Mouse (Mus musculus): ENCODE data around the gene Klf16. TPM values are rescaled to one million over a fixed set of nuclear protein-coding genes. Genes with fewer than 3 reads are reported as not detected.

The Klf16 gene
- total RNA-seq, 2 experiments from 2014 or later: 14.6 to 24.9 TPM

GRCm38 (mm10) chr10:80578131-80578750, 1.1 kb upstream of the Klf16 start:
- ATAC-seq (replicated peaks; ENCODE audit: low FRiP score, low TSS enrichment, poor library complexity, severe bottlenecking): peak; percentile 58

DNA sequence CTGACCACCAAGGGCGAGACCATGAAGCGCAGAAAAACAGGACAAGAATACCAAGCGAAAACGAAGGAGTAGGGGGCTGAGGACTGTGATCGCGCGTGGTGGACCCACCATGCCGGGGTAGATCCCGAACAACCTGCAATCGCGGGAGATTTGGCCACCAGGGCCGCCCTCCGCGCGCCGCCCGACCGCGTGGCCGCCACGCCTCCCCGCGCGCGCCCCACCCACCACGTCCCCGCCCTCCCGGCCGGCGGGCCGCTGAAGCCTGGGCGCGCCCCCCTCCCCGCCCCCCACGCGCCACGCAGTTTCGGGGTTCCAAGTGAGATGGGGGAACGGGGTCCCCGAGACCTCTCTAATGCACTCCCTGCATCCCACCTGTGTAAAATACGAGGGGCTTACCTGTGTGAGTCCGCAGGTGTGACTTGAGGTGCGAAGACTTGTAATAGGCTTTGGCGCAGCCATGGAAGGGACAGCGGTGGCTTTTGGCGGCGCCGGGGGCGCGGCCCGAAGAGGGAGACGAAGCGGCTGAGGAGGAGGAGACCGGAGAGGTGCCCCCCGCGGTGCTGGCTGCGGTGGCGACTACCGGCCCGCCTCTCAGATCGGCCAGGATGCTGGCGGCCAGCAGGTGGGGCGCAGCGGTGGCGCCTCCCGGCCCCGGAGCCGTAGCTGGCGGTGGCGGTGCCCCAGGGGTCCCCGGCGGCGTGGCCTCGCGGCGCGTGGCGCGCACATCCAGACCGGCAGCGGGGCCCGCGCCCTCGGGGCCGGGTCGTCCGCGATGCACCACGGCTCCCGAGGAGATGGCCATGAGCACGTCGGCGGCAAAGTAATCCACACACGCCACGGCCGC, 548 bp downstream of the Klf16 start:
- ATAC-seq (replicated peaks; ENCODE audit: low FRiP score, low TSS enrichment, poor library complexity, severe bottlenecking): no peak

- no peak for ATAC-seq (replicated peaks; ENCODE audit: low FRiP score, low TSS enrichment, poor library complexity, severe bottlenecking)
Measured at GRCm38 (mm10) chr10:80575925-80576324, 1.2 kb downstream of the Klf16 start.

DNA sequence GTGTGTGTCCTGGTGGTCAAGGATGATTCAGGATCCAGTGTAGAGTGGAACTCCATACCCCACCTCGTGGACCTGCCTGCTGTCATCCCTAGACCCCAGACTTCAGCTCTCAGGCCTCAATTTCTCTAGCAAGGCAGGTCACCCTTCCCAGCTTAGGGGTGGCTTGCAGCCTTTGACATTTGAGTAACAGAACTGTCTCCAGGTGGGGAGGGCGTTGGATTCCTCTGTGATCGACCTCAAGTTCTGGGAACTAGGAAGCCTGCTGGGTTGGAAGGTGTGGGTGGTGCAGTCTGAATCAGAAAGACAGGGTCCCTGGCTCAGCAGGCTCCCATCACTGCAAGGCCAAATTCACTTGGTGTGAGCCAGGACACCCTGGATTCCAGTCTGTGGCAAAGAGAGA, 2.2 kb downstream of the Klf16 start:
- ATAC-seq (replicated peaks; ENCODE audit: low FRiP score, low TSS enrichment, poor library complexity, severe bottlenecking): no peak

DNA sequence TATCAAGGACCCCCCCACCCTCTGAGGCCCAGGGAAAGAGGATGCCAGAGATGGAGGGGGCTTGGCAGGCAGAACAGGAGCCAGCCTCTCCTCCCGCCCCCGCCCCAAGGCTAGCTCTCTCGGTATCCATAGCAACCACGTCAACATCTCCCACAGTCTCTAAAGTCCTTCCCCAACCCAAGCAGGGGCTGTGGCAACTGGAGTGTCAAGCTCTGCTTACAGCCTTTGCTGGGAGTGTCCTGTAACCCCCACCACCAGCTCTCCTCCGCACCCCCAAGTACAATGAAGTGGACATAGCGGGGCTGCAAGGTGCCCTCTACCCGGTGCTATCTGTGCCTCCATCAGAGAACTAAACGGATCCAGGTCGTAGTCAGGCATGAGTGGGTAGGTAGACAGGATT, 3.2 kb downstream of the Klf16 start:
- no peak for ATAC-seq (replicated peaks; ENCODE audit: low FRiP score, low TSS enrichment, poor library complexity, severe bottlenecking)

DNA sequence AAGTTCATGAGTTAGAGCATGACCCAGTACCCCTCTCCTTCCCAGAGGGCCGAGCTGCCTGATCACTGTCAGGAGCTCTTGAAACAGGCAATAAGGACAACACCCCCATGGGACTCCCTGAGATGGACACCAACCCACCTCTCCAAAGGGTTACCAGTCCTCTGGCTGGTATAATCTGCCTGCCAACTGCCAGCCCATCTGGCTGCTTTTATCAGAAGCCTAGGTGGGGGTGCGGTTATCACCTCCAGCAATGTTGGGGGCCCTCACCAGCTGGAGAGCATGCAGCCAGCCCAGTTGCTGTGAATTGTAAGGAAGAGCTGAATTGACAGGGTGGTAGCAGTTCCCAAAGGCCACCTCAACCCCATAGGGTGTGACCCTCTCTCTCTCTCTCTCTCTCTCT, 4.6 kb downstream of the Klf16 start:
- ATAC-seq (replicated peaks; ENCODE audit: low FRiP score, low TSS enrichment, poor library complexity, severe bottlenecking): peak; percentile 44

- ATAC-seq (replicated peaks; ENCODE audit: low FRiP score, low TSS enrichment, poor library complexity, severe bottlenecking): peak; percentile 13
Measured at GRCm38 (mm10) chr10:80570871-80571836, 6.0 kb downstream of the Klf16 start.

GRCm38 (mm10) chr10:80570419-80570818, 6.7 kb downstream of the Klf16 start:
- no peak for ATAC-seq (replicated peaks; ENCODE audit: low FRiP score, low TSS enrichment, poor library complexity, severe bottlenecking)

GRCm38 (mm10) chr10:80569664-80570066, 7.5 kb downstream of the Klf16 start:
- peak; percentile 60 for ATAC-seq (replicated peaks; ENCODE audit: low FRiP score, low TSS enrichment, poor library complexity, severe bottlenecking)

GRCm38 (mm10) chr10:80568876-80569275, 8.2 kb downstream of the Klf16 start:
- ATAC-seq (replicated peaks; ENCODE audit: low FRiP score, low TSS enrichment, poor library complexity, severe bottlenecking): no peak

- ATAC-seq (replicated peaks; ENCODE audit: low FRiP score, low TSS enrichment, poor library complexity, severe bottlenecking): peak; percentile 54; the same call in 1 of the 2 replicates
Measured at GRCm38 (mm10) chr10:80566375-80567092, 10.6 kb downstream of the Klf16 start.

DNA sequence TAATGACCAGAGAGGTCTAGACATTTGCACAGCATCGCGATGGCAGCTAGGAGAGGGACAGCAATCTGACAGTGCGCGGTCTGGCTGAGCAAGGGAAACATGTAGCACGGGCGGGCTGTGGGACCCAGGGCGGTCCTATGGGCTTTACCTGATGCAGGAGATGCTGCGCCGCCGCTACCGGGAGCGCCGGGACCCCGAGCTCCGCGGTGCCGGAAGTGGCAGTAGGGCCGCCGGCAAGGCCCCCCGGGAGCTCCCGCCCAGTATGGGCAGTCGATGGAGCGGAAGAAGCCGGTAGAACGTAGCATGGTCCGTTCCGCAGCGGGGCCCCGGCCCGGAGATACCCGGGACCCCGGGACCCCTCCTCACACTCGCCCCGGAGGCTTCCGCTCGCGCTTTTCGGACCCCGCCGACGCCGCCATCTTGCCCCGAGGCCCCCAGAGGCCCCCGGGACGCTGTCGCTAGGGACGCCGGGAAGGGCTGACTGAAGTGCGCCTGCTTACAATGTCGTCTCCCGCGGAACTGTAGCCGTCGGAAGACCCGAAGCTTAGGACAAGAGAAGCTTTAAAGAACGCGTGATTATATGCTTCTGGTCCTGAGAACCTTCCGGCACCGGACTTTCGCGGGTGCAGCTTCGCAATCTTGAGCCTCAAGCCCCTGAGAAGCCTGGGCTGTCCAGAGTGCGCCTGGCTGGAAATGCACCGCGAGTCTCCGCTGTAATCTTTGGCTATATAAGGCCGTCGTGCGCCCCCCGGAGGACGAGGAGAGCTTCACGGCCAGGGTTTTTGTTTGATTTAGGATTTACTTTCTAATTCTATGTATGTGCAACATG, 15.8 kb downstream of the Klf16 start, which contains the start of gene Rexo1:
Gene Rexo1, minus strand, starts transcription at position 445 of the 829 bp plus-strand sequence.
- ATAC-seq (replicated peaks; ENCODE audit: low FRiP score, low TSS enrichment, poor library complexity, severe bottlenecking): peak; percentile 79

DNA sequence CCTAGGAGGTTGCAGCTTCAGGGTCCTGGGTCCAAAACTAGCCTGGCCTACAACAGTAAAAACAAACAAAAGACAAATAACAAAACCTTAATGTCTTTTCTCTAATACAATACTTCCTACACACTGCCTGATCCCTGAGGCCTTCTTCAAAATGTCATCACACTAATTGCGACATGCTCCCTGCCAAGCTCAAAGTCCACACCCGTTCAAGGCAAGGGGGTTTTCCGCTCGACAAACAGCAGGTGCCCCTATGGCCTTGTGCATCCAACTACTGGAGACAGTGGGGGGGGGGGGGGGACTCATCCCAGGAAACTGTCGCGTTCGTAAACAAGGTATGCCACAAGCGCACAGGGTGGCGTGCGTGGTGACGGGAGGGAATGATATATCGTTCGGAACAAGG, 16.5 kb downstream of the Klf16 start:
- ATAC-seq (replicated peaks; ENCODE audit: low FRiP score, low TSS enrichment, poor library complexity, severe bottlenecking): no peak

- ATAC-seq (replicated peaks; ENCODE audit: low FRiP score, low TSS enrichment, poor library complexity, severe bottlenecking): no peak
Measured at GRCm38 (mm10) chr10:80559431-80559830, 17.7 kb downstream of the Klf16 start.

DNA sequence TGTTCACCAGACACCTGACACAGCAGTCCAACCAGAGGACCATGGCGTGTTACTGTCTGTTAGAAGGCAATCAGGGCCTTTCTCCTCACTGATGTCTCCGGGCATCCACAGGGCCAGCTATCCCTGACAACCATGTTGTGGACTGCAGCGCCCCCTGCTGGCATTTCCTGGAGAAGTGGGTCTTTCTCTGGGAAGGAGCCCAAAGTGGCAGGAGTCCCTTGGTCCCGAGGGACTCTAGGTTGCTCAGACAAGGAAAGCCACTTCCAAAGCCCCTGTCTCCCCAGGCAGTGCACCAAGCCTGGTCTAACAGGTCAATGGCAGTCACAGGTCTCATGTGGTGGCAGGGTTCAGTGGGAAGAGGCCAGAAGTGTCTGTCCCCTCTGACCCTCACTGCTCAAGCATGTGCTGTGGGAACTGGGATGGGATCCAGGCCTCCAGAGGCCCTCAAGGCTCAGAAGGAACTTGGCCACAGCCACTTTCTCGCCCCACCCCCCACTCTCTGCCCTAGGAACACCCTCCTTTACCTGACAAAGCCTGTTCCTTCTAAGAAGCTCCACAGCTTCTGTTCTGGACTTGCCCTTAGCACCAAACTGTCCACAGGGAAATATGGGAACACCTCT, 19.7 kb downstream of the Klf16 start:
- ATAC-seq (replicated peaks; ENCODE audit: low FRiP score, low TSS enrichment, poor library complexity, severe bottlenecking): 0 out of 2 replicates have a peak, but pooled peaks have one; percentile 18

GRCm38 (mm10) chr10:80553997-80554396, 23.1 kb downstream of the Klf16 start:
- ATAC-seq (replicated peaks; ENCODE audit: low FRiP score, low TSS enrichment, poor library complexity, severe bottlenecking): 0 out of 2 replicates have a peak, but pooled peaks have one; percentile 8

GRCm38 (mm10) chr10:80553575-80553974, 23.5 kb downstream of the Klf16 start:
- ATAC-seq (replicated peaks; ENCODE audit: low FRiP score, low TSS enrichment, poor library complexity, severe bottlenecking): peak; percentile 80

DNA sequence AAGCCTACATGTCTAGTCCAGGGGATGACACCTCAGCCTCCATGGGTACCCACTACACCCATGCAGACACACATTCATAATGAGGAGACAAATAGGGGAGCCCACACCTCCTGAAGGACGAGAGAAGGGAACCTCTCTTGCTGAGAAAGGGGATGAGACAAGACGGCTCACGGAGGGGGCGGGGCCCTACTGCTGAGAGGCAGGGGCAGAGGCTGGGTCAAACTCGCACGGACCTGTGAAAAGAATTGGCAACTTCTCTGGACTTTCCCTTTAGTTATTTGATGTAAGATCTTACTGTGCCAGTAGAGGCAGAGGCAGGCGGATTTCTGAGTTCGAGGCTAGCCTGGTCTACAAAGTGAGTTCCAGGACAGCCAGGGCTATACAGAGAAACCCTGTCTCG, 24.8 kb downstream of the Klf16 start:
- ATAC-seq (replicated peaks; ENCODE audit: low FRiP score, low TSS enrichment, poor library complexity, severe bottlenecking): no peak

Measured in megakaryocyte-erythroid progenitor cell, adult 5-6 weeks (primary cell).